Mouse (Mus musculus) erythroid progenitor cell, adult 5-6 weeks (primary cell): ENCODE results near the gene Hist1h1e. TPM values are rescaled to one million over a fixed set of nuclear protein-coding genes. Genes with fewer than 3 reads are reported as not detected.

Source experiments
- ATAC-seq: replicated peaks from 2 replicates; pipeline ENCODE4 v1.8.0; 2016; ENCODE audit warnings: moderate number of reproducible peaks, mild to moderate bottlenecking, moderate TSS enrichment, inconsistent platforms; ENCODE audit not compliant: poor library complexity, low FRiP score, severe bottlenecking
- total RNA-seq, 2 experiments: library from RNA; stranded (forward) in 1 of 2; stranded (reverse) in 1 of 2; fragments of 150-400 nt in 1 of 2; fragments of 186-747, 209-891 nt in 1 of 2; gene quantifications; 2 replicates each; pipeline versions ENCODE4 v1.2.3 to v1.2.4; 2015 to 2017; ENCODE audit warnings: low replicate concordance in 2 of 2

Gene Hist1h1e
- 1,339 and 1,610 TPM in 2 replicates for total RNA-seq (2015; ENCODE audit: low replicate concordance)
- total RNA-seq (2017; ENCODE audit: low replicate concordance): 1,649 and 1,886 TPM in 2 replicates

- ATAC-seq: peak; percentile 65
Measured at GRCm38 (mm10) chr13:23622175-23622671, at the start of gene Hist1h1e. Gene Hist1h1e, minus strand, starts transcription at chr13:23622558.

- ATAC-seq: no peak
Measured at GRCm38 (mm10) chr13:23662536-23662935, 40.2 kb upstream of the Hist1h1e start.

GRCm38 (mm10) chr13:23659636-23660366 is 37.4 kb upstream of the Hist1h1e start:
- no peak for ATAC-seq

- no peak for ATAC-seq
Measured at GRCm38 (mm10) chr13:23630653-23631052, 8.3 kb upstream of the Hist1h1e start.

- ATAC-seq: no peak
Measured at GRCm38 (mm10) chr13:23622861-23623450, 598 bp upstream of the Hist1h1e start.

- ATAC-seq: peak; percentile 75
Measured at GRCm38 (mm10) chr13:23621532-23622174, 705 bp downstream of the Hist1h1e start.

- peak; percentile 75 for ATAC-seq
Measured at GRCm38 (mm10) chr13:23620733-23621531, 1.4 kb downstream of the Hist1h1e start, which contains the start of gene Hist1h2be. Gene Hist1h2be, minus strand, starts transcription at chr13:23621124.

GRCm38 (mm10) chr13:23620056-23620732 is 2.2 kb downstream of the Hist1h1e start:
- no peak for ATAC-seq

GRCm38 (mm10) chr13:23611638-23612037 is 10.7 kb downstream of the Hist1h1e start:
- ATAC-seq: no peak

- no peak for ATAC-seq
Measured at GRCm38 (mm10) chr13:23610393-23610792, 12.0 kb downstream of the Hist1h1e start.

- 0 out of 2 replicates have a peak, but pooled peaks have one; percentile 32 for ATAC-seq
Measured at GRCm38 (mm10) chr13:23609844-23610243, 12.5 kb downstream of the Hist1h1e start.

- peak; percentile 99 for ATAC-seq
Measured at GRCm38 (mm10) chr13:23609209-23609608, 13.1 kb downstream of the Hist1h1e start.

- no peak for ATAC-seq
Measured at GRCm38 (mm10) chr13:23605052-23605451, 17.3 kb downstream of the Hist1h1e start.

- ATAC-seq: no peak
Measured at GRCm38 (mm10) chr13:23604452-23604851, 17.9 kb downstream of the Hist1h1e start.

GRCm38 (mm10) chr13:23603182-23603699 is 19.1 kb downstream of the Hist1h1e start:
- no peak for ATAC-seq

- ATAC-seq: peak; percentile 49
Measured at GRCm38 (mm10) chr13:23597957-23598356, 24.4 kb downstream of the Hist1h1e start.

GRCm38 (mm10) chr13:23595622-23596372 is 26.6 kb downstream of the Hist1h1e start:
- peak; percentile 93 for ATAC-seq

- no peak for ATAC-seq
Measured at GRCm38 (mm10) chr13:23595185-23595584, 27.2 kb downstream of the Hist1h1e start.
